Mouse (Mus musculus): ENCODE measurements at regions not wholly inside any gene's neighbourhood (a gene's known extent, or its start where the extent isn't known, plus 50 kb on each side); places are given as distances from the start of the nearest gene placed in this dataset.
"Not testable (repeated sequence)": the region's sequence is repeated elsewhere in the genome, so short reads cannot be mapped to it uniquely, and the experiment has no call there.

GRCm38 (mm10) chr11:45424066-45424465 is 427.8 kb upstream of the Clint1 start:
- not testable (repeated sequence) for DNase-seq (ENCODE audit: low spot score in 2 of 2)

- DNase-seq (ENCODE audit: low spot score in 2 of 2) = peak in 1 of 2 experiments; percentile 19
Measured at GRCm38 (mm10) chr11:45440937-45441720, 410.7 kb upstream of the Clint1 start.

GRCm38 (mm10) chr11:45446512-45446911 is 405.3 kb upstream of the Clint1 start:
- no peak for DNase-seq (ENCODE audit: low spot score in 2 of 2)

- DNase-seq (ENCODE audit: low spot score in 2 of 2) = no peak
Measured at GRCm38 (mm10) chr11:45454234-45454633, 397.6 kb upstream of the Clint1 start.

GRCm38 (mm10) chr11:45454933-45455332 is 396.9 kb upstream of the Clint1 start:
- peak in 1 of 2 experiments; percentile 5 for DNase-seq (ENCODE audit: low spot score in 2 of 2)

GRCm38 (mm10) chr11:45456724-45457123 is 395.1 kb upstream of the Clint1 start:
- DNase-seq (ENCODE audit: low spot score in 2 of 2) = no peak

- no peak for DNase-seq (ENCODE audit: low spot score in 2 of 2)
Measured at GRCm38 (mm10) chr11:45457597-45457996, 394.3 kb upstream of the Clint1 start.

- DNase-seq (ENCODE audit: low spot score in 2 of 2) = no peak
Measured at GRCm38 (mm10) chr11:45460000-45460792, 391.7 kb upstream of the Clint1 start.

- no peak for DNase-seq (ENCODE audit: low spot score in 2 of 2)
Measured at GRCm38 (mm10) chr11:45464501-45464900, 387.4 kb upstream of the Clint1 start.

GRCm38 (mm10) chr11:45466350-45466749 is 385.5 kb upstream of the Clint1 start:
- no peak for DNase-seq (ENCODE audit: low spot score in 2 of 2)

- DNase-seq (ENCODE audit: low spot score in 2 of 2) = no peak
Measured at GRCm38 (mm10) chr11:45472171-45472570, 379.7 kb upstream of the Clint1 start.

GRCm38 (mm10) chr11:45476917-45477316 is 374.9 kb upstream of the Clint1 start:
- no peak for DNase-seq (ENCODE audit: low spot score in 2 of 2)

- no peak for DNase-seq (ENCODE audit: low spot score in 2 of 2)
Measured at GRCm38 (mm10) chr11:45485950-45486349, 365.9 kb upstream of the Clint1 start.

GRCm38 (mm10) chr11:45491021-45491967 is 360.6 kb upstream of the Clint1 start:
- no peak for DNase-seq (ENCODE audit: low spot score in 2 of 2)

- DNase-seq (ENCODE audit: low spot score in 2 of 2) = no peak
Measured at GRCm38 (mm10) chr11:45495246-45495645, 356.6 kb upstream of the Clint1 start.

GRCm38 (mm10) chr11:45508566-45508965 is 343.3 kb upstream of the Clint1 start:
- no peak for DNase-seq (ENCODE audit: low spot score in 2 of 2)

GRCm38 (mm10) chr11:45509278-45509677 is 342.6 kb upstream of the Clint1 start:
- no peak for DNase-seq (ENCODE audit: low spot score in 2 of 2)

- DNase-seq (ENCODE audit: low spot score in 2 of 2) = no peak
Measured at GRCm38 (mm10) chr11:45514415-45515271, 337.2 kb upstream of the Clint1 start.

GRCm38 (mm10) chr11:45524720-45525119 is 327.1 kb upstream of the Clint1 start:
- peak; percentile 20 to 63 for DNase-seq (ENCODE audit: low spot score in 2 of 2)

- no peak for DNase-seq (ENCODE audit: low spot score in 2 of 2)
Measured at GRCm38 (mm10) chr11:45531044-45531626, 320.7 kb upstream of the Clint1 start.

Measured in spleen, postnatal 10 days (tissue).